Mouse (Mus musculus): Measurements from ENCODE around the gene Omp. TPM values are rescaled to one million over a fixed set of nuclear protein-coding genes. Genes with fewer than 3 reads are reported as not detected.

Omp gene
- total RNA-seq (2023): 0.41 and 0.79 TPM in 2 replicates

DNA sequence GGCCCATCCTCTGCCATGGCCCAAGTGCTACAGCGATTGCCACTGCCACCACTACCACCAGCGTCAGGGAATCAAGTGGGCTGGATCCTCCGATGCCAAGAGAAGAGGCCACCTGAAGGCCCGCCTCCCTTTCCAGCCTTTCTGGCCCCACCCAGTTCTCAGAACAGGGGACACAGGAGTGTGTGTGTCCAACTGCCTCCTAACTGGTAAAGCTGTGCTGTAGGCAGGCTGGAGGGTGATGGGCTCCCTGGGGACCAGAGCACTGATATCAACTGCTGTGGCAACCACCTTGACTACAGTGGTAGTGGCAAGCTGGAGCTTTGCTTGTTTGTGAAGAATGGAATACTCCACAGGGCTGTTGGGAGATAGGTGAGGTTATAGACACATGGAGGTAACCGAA lies at the start of gene Omp:
Omp (minus strand) TSS at position 101 of the 400 bp plus-strand sequence.

DNA sequence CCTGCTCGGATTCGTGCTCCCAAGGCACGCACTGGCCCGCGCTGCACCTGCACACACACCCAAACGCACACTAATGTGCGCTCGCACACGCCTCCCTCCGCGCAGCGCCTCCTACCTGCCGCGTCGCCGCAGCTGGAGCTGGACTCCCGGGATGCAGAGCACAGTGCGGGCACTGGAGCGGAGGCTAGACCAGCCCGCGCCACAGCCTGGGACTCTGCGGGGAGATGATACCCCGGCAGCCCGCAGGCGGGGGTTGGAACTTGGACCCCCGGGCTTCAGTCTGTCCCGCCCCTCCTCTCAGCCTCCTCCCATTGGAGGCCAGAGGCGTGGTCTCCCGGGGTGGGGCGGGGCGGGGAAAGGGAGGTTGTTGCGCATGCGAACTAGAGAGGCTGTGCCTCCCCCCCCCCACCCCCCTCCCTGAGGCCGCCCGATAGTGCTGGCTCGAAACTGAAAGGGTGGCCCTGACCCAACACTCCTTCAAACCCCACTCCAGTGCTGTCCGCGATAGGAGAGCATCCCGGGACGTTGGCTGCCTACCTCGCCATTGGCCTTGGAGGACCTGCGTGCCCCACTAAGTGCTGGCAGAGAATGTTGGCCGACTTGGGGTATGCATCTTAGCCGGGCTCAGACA lies 32.7 kb upstream of the Omp start, which contains the start of gene Capn5:
Capn5 (minus strand) TSS at position 346 of the 631 bp plus-strand sequence.

GRCm38 (mm10) chr7:98119179-98119960 lies 25.9 kb downstream of the Omp start, which contains the start of gene Myo7a:
Myo7a (minus strand) TSS chr7:98119524.

Other genes starting within 250 kb of the Omp start
- not detected in 2 replicates for gene Gdpd4, start 225.5 kb downstream of the Omp start, total RNA-seq (2023)
- gene Myo7a, start 26.0 kb downstream of the Omp start, total RNA-seq (2023): 9.8 and 16.8 TPM in 2 replicates
- 0.68 and 1.9 TPM in 2 replicates for gene Capn5, start 32.8 kb upstream of the Omp start, total RNA-seq (2023)
- gene B3gnt6, start 54.0 kb upstream of the Omp start, total RNA-seq (2023): 0.38 TPM in 1 of 2 replicates, not detected in the other
- gene Acer3, start 175.7 kb upstream of the Omp start, total RNA-seq (2023): 27.2 and 27.8 TPM in 2 replicates
- not detected in 2 replicates for gene Tsku, start 215.8 kb upstream of the Omp start, total RNA-seq (2023)